Mouse (Mus musculus) CH12.LX (cell line): Measurements from ENCODE around the gene Plekhj1.

Experiments
- CTCF ChIP-seq, 2 experiments: IDR thresholded peaks in 1 of 2; conservative IDR thresholded peaks in 1 of 2; 2 replicates each; pipeline ENCODE4 v1.5.1; 2011 to 2012; ENCODE audit warnings: low read depth in 2 of 2, low read length in 2 of 2, improper control_type of control experiment in 1 of 2, inconsistent platforms in 1 of 2, mild to moderate bottlenecking in 1 of 2, moderate library complexity in 1 of 2
- EP300 ChIP-seq: IDR thresholded peaks from 2 replicates; pipeline ENCODE4 v1.6.1; 2011; ENCODE audit warnings: low read length, improper control_type of control experiment
- KAT2A ChIP-seq: IDR thresholded peaks from 2 replicates; pipeline ENCODE4 v1.6.1; 2012; ENCODE audit warnings: low read length, improper control_type of control experiment, inconsistent platforms; ENCODE audit not compliant: insufficient replicate concordance
- MAFK ChIP-seq: IDR thresholded peaks from 2 replicates; pipeline ENCODE4 v1.6.1; 2011; ENCODE audit warnings: low read length, improper control_type of control experiment; ENCODE audit not compliant: insufficient replicate concordance
- POLR2A ChIP-seq: IDR thresholded peaks from 2 replicates; pipeline ENCODE4 v1.6.1; 2011; ENCODE audit warnings: low read depth, mild to moderate bottlenecking, improper control_type of control experiment, low read length
- SIN3A ChIP-seq: IDR thresholded peaks from 2 replicates; pipeline ENCODE4 v1.6.1; 2012; ENCODE audit warnings: low read length, improper control_type of control experiment, inconsistent platforms

DNA sequence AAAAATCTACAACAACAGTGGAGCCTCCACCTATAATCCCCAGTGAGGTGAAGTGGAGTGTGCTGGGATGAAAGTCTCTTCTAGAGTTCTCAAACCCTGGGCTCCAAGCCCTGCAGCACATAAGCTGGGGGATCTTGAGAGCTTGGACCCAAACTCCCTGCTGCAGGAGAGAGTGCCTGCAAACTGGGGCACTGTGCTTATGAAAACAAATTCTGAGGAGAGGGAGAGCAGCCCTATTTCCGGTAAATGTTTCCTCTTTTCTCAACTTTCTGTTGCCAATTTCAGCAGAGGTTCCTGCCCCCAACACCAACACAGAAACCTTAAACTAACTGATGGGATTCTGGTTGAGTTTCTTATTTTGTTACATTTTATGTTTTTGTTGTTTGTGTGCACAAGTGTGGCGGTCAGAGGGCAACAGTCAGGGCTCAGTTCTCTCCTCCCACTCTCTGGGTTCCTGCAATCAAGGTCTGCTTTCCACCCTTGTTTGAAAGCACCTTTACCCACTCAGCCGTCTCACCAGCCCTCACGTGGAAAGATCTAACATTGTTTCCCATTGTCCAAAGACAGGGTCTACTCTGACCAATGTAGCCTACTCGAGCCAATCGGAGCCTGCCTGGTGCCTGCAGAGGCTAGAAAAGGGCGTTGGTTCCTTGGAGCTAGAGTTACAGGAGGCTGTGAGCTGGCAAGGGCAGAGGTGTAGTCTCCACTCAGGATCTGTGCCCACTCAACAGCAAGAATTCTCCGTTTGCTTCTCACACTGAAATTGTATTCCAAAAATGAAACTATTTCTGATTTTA lies 25.6 kb upstream of the Plekhj1 start:
- TF ChIP-seq POLR2A = peak; percentile 40
- no peak for TF ChIP-seq CTCF (conservative IDR thresholded peaks at IDR 0.05 in 1 of 2, IDR thresholded peaks at IDR 0.05 in 1 of 2; ENCODE audit: low read depth in 2 of 2, low read length in 2 of 2)
- TF ChIP-seq SIN3A = 0 out of 2 replicates have a peak, but pooled peaks have one; percentile 16
- no peak for TF ChIP-seq MAFK
- no peak for TF ChIP-seq KAT2A
- no peak for TF ChIP-seq EP300
